Mouse (Mus musculus) B cell, adult 2 months (primary cell): Measurements from ENCODE around the gene Htr3b.

Experiments
- DNase-seq, 2 experiments: peaks; one replicate each; pipeline ENCODE4 v3.0.0; 2022

Htr3b gene

GRCm38 (mm10) chr9:48916011-48916788, 48.6 kb downstream of the Htr3b start:
- no peak for DNase-seq

DNA sequence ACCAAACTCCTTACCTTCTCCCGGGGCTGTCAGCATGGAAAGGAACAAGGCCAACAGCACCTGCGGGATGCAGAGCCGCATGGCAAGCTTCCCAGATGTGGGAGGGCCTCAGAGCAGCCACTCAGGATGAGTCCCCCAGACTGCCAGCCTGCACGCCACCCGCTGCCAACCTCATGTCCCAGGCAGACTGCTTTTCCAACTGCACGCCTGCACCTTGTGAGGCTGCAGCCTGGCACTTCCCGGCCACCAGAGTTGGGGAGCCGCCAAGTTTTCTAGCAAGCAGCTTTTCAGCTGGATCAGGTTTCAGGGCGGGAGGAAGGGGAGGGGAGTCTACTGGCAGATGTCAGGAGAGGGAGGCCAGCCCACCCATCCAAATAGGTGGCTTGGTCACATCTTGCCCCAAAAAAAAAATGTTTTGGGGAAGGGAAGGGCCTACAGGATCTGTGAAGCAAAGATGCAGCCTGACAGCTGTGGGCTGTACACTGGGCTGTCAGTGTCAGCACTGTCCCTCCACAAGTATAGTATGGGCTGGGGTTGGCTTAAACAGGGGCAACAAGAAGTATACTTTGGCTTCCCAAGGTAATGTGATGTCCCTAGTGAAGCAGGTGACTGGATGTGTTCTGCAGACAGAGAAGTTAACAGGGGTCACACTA, 53.8 kb downstream of the Htr3b start, which contains the start of gene Htr3a:
Gene Htr3a (minus strand): TSS at position 215 of the 653 bp plus-strand sequence.
- DNase-seq = no peak

GRCm38 (mm10) chr9:48904421-48904820, 60.4 kb downstream of the Htr3b start:
- no peak for DNase-seq

GRCm38 (mm10) chr9:48903766-48904165, 61.0 kb downstream of the Htr3b start:
- DNase-seq = no peak

DNA sequence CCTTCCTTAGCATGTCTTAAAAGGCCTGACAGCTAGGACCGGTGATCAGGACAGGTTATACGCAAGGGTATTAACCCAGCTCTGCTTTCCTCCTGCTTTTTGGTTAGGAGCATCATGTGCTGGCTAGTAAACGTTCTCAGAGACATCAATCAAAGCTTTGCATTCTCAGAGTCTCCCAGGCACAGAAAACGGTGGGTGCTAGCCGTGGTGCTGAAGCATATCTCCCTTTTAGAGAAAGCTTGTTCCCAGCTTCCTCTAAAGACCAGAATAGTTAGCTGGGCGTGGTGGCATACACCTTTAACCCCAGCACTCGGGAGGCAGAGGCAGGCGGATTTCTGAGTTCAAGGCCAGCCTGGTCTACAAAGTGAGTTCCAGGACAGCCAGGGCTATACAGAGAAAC, 66.2 kb downstream of the Htr3b start:
- no peak for DNase-seq

DNA sequence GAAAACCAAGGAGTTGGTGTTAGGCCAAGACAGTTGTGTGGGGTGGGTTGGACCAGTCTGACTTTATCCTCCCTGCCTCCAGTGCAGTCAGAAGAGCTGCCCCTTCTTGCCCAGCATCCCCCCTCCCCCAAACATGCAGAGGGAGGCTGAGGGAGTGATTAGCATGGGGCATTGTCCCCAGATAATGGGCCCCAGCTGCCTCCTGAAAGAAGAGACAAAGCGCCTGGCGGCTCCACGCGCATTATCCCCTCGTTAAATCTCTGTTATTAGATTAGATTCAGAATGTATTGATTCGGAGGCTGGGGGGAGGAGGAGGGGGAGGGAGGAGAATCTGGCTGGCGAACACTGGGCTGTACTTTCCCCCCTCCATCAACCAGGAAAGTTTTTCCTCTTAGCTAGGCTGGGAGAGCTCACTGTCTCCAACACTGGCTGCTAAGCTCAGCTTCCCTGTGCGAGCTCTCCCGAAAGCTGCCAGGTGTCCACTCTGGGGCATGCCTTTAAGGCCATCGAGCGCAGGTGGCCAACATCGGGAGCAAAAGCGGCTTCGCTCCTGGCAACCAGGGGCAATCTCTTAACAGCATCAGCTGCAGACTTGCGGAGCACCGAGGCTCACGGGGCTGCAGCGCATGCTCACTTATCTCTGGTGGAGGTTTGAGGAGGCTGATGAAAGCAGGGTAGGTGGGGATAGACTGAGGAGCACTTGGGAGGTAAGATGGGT, 68.8 kb downstream of the Htr3b start:
- no peak for DNase-seq

- no peak for DNase-seq
These were observed 70.0 kb downstream of the Htr3b start for GRCm38 (mm10) chr9:48894755-48895154.

DNA sequence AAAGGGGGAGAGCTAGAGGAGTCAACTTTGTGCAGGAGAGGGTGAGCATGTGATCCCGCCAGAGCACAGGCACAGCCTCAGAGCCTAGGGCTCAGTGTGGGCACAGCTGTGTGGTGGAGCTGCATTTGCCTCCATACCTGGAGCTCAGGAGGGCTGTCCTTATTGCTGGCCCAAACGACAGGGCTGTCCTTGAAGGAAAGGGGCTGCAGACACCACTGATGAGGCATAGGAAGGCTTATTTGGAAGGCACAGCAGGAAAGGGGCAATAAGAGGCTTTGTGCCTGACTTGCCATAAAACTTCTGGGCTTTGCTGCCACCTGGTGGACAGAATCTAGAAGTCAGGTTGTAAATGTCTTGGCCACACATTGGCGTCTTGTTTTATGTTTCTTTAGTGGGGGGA, 70.8 kb downstream of the Htr3b start:
- DNase-seq = peak; percentile 58 to 59

- no peak for DNase-seq
These were observed 75.7 kb downstream of the Htr3b start for GRCm38 (mm10) chr9:48889093-48889492.
